Mouse (Mus musculus): ENCODE results near the gene Dync1h1. TPM values are rescaled to one million over a fixed set of nuclear protein-coding genes. Genes with fewer than 3 reads are reported as not detected.
"Not testable (repeated sequence)": the region's sequence is repeated elsewhere in the genome, so short reads cannot be mapped to it uniquely, and the experiment has no call there.

Gene Dync1h1
- polyA plus RNA-seq, 1 experiment from 2014 or later = 13.5 TPM

- H3K9ac ChIP-seq = peak overlapping the region; percentile 91
- no peak for ATAC-seq (ENCODE audit: low read depth)
- DNase-seq = no peak
- WGBS (ENCODE audit: insufficient replicate concordance) = 23% methylated on average over 9 of the region's 9 CpGs
- H3K27ac ChIP-seq = peak overlapping the region; percentile 94
- peak overlapping the region; percentile 89 for H3K4me2 ChIP-seq
- peaks cover 74% of the 10 kb centered on the region for H3K4me1 ChIP-seq (replicated peaks)
- no peaks in the 10 kb centered on the region for H3K9me3 ChIP-seq (replicated peaks)
- peak overlapping the region; percentile 80 for H3K4me3 ChIP-seq (replicated peaks)
- peaks cover 26% of the 10 kb centered on the region for H3K36me3 ChIP-seq
- no peaks in the 10 kb centered on the region for H3K27me3 ChIP-seq
These were observed 95.7 kb downstream of the Dync1h1 start for GRCm38 (mm10) chr12:110696975-110697400.

GRCm38 (mm10) chr12:110697457-110697856 is 96.2 kb downstream of the Dync1h1 start:
- Histone ChIP-seq H3K4me1 (replicated peaks) (peaks cover 78% of the 10 kb centered on the region), H3K9ac (peak overlapping the region; percentile 91), H3K27me3 (no peaks in the 10 kb centered on the region), H3K36me3 (peaks cover 23% of the 10 kb centered on the region), H3K9me3 (replicated peaks) (no peaks in the 10 kb centered on the region), H3K4me3 (replicated peaks) (no peak overlapping the region), H3K4me2 (peak overlapping the region; percentile 89), H3K27ac (peak overlapping the region; percentile 94)
- 23% methylated on average over 5 of the region's 5 CpGs for WGBS (ENCODE audit: insufficient replicate concordance)
- ATAC-seq (ENCODE audit: low read depth) (no peak), DNase-seq (no peak)

- DNase-seq = no peak
- H3K27me3 ChIP-seq = no peaks in the 10 kb centered on the region
- peaks cover 17% of the 10 kb centered on the region for H3K36me3 ChIP-seq
- peak overlapping the region; percentile 91 for H3K9ac ChIP-seq
- ATAC-seq (ENCODE audit: low read depth) = no peak
- peak overlapping the region; percentile 94 for H3K27ac ChIP-seq
- 49% methylated on average over 1 of the region's 1 CpGs for WGBS (ENCODE audit: insufficient replicate concordance)
- H3K4me2 ChIP-seq = peak overlapping the region; percentile 89
- H3K4me3 ChIP-seq (replicated peaks) = no peak overlapping the region
- H3K4me1 ChIP-seq (replicated peaks) = peaks cover 78% of the 10 kb centered on the region
- no peaks in the 10 kb centered on the region for H3K9me3 ChIP-seq (replicated peaks)
These were observed 96.8 kb downstream of the Dync1h1 start for GRCm38 (mm10) chr12:110698080-110698479.

- H3K36me3 ChIP-seq = peaks cover 12% of the 10 kb centered on the region
- peak overlapping the region; percentile 91 for H3K9ac ChIP-seq
- H3K9me3 ChIP-seq (replicated peaks) = no peaks in the 10 kb centered on the region
- no peaks in the 10 kb centered on the region for H3K27me3 ChIP-seq
- 10% methylated on average over 15 of the region's 15 CpGs for WGBS (ENCODE audit: insufficient replicate concordance)
- peak overlapping the region; percentile 94 for H3K27ac ChIP-seq
- H3K4me1 ChIP-seq (replicated peaks) = peaks cover 74% of the 10 kb centered on the region
- DNase-seq (peak; percentile 50), ATAC-seq (ENCODE audit: low read depth) (peak; percentile 13; the same call in 1 of the 2 replicates)
- H3K4me3 ChIP-seq (replicated peaks) = peak overlapping the region; percentile 30
- H3K4me2 ChIP-seq = peak overlapping the region; percentile 89
These were observed 97.4 kb downstream of the Dync1h1 start for GRCm38 (mm10) chr12:110698523-110699170.

- no peak for ATAC-seq (ENCODE audit: low read depth)
- Histone ChIP-seq H3K27me3 (no peaks in the 10 kb centered on the region), H3K4me3 (replicated peaks) (peak overlapping the region; percentile 30), H3K36me3 (peaks cover 8% of the 10 kb centered on the region), H3K27ac (peak overlapping the region; percentile 94), H3K4me1 (replicated peaks) (peaks cover 70% of the 10 kb centered on the region), H3K9ac (peak overlapping the region; percentile 91), H3K9me3 (replicated peaks) (no peaks in the 10 kb centered on the region), H3K4me2 (peak overlapping the region; percentile 89)
- no peak for DNase-seq
- WGBS (ENCODE audit: insufficient replicate concordance) = 11% methylated on average over 2 of the region's 2 CpGs
These were observed 97.9 kb downstream of the Dync1h1 start for GRCm38 (mm10) chr12:110699171-110699547.

GRCm38 (mm10) chr12:110700730-110701129 is 99.5 kb downstream of the Dync1h1 start:
- DNase-seq = no peak
- H3K4me2 ChIP-seq = no peak overlapping the region
- H3K9me3 ChIP-seq (replicated peaks) = no peaks in the 10 kb centered on the region
- H3K36me3 ChIP-seq = no peaks in the 10 kb centered on the region
- WGBS (ENCODE audit: insufficient replicate concordance) = 40% methylated on average over 2 of the region's 2 CpGs
- H3K9ac ChIP-seq = peak overlapping the region; percentile 52
- no peak overlapping the region for H3K4me3 ChIP-seq (replicated peaks)
- H3K27me3 ChIP-seq = no peaks in the 10 kb centered on the region
- H3K4me1 ChIP-seq (replicated peaks) = peaks cover 64% of the 10 kb centered on the region
- no peak for ATAC-seq (ENCODE audit: low read depth)
- peak overlapping the region; percentile 94 for H3K27ac ChIP-seq

- peak; percentile 3; the same call in 1 of the 2 replicates for ATAC-seq (ENCODE audit: low read depth)
- H3K9me3 ChIP-seq (replicated peaks); H3K4me3 ChIP-seq (replicated peaks); DNase-seq; H3K27me3 ChIP-seq; H3K36me3 ChIP-seq; H3K4me2 ChIP-seq: not testable (repeated sequence)
- Histone ChIP-seq H3K27ac (peak overlapping the region; percentile 94), H3K4me1 (replicated peaks) (peaks cover 69% of the 10 kb centered on the region), H3K9ac (peak overlapping the region; percentile 52)
- WGBS (ENCODE audit: insufficient replicate concordance) = 0% methylated on average over 3 of the region's 3 CpGs
These were observed 100.1 kb downstream of the Dync1h1 start for GRCm38 (mm10) chr12:110701363-110701762.

GRCm38 (mm10) chr12:110702556-110702955 is 101.3 kb downstream of the Dync1h1 start, which contains the start of gene Hsp90aa1:
Gene Hsp90aa1, minus strand, starts transcription at chr12:110702728.
- 53% methylated on average over 4 of the region's 4 CpGs for WGBS (ENCODE audit: insufficient replicate concordance)
- ATAC-seq (ENCODE audit: low read depth) = no peak
- H3K4me2 ChIP-seq = no peak within 1 kb of the TSS
- H3K4me3 ChIP-seq (replicated peaks) = no peak within 1 kb of the TSS
- peak within 1 kb of the TSS; percentile 30; the same call in 1 of the 2 replicates for H3K9ac ChIP-seq
- H3K27ac ChIP-seq = peak within 1 kb of the TSS; percentile 74
- peaks cover 71% of the 10 kb centered on the region for H3K4me1 ChIP-seq (replicated peaks)
- H3K36me3 ChIP-seq = no peaks in the 10 kb centered on the region
- no peaks in the 10 kb centered on the region for H3K9me3 ChIP-seq (replicated peaks)
- no peak for DNase-seq
- no peaks in the 10 kb centered on the region for H3K27me3 ChIP-seq

GRCm38 (mm10) chr12:110703008-110703471 is 101.8 kb downstream of the Dync1h1 start:
- Histone ChIP-seq H3K4me2 (no peak overlapping the region), H3K4me1 (replicated peaks) (peaks cover 66% of the 10 kb centered on the region), H3K36me3 (no peaks in the 10 kb centered on the region)

GRCm38 (mm10) chr12:110703682-110704081 is 102.4 kb downstream of the Dync1h1 start:
- H3K4me3 ChIP-seq (replicated peaks) = no peak overlapping the region
- H3K9me3 ChIP-seq (replicated peaks) = no peaks in the 10 kb centered on the region
- H3K4me2 ChIP-seq = no peak overlapping the region
- no peak overlapping the region for H3K9ac ChIP-seq
- peaks cover 60% of the 10 kb centered on the region for H3K4me1 ChIP-seq (replicated peaks)
- 64% methylated on average over 7 of the region's 7 CpGs for WGBS (ENCODE audit: insufficient replicate concordance)
- no peaks in the 10 kb centered on the region for H3K36me3 ChIP-seq
- no peaks in the 10 kb centered on the region for H3K27me3 ChIP-seq
- DNase-seq = no peak
- H3K27ac ChIP-seq = no peak overlapping the region
- ATAC-seq (ENCODE audit: low read depth) = no peak

More at GRCm38 (mm10) chr12:110703008-110703471, 101.8 kb downstream of the Dync1h1 start:
- H3K9me3 ChIP-seq (replicated peaks) = no peaks in the 10 kb centered on the region
- no peaks in the 10 kb centered on the region for H3K27me3 ChIP-seq
- ATAC-seq (ENCODE audit: low read depth) (no peak), DNase-seq (peak; percentile 75)
- no peak overlapping the region; the same call in 1 of the 2 replicates for H3K27ac ChIP-seq
- no peak overlapping the region for H3K9ac ChIP-seq
- WGBS (ENCODE audit: insufficient replicate concordance) = 33% methylated on average over 8 of the region's 8 CpGs
- no peak overlapping the region for H3K4me3 ChIP-seq (replicated peaks)

GRCm38 (mm10) chr12:110705419-110705818 is 104.2 kb downstream of the Dync1h1 start:
- not testable (repeated sequence) for H3K9ac ChIP-seq; H3K27me3 ChIP-seq; DNase-seq; H3K9me3 ChIP-seq (replicated peaks); H3K4me2 ChIP-seq; H3K27ac ChIP-seq; ATAC-seq (ENCODE audit: low read depth); H3K36me3 ChIP-seq; H3K4me3 ChIP-seq (replicated peaks)
- H3K4me1 ChIP-seq (replicated peaks) = peaks cover 42% of the 10 kb centered on the region
- 70% methylated on average over 4 of the region's 4 CpGs for WGBS (ENCODE audit: insufficient replicate concordance)
